Mouse (Mus musculus): ENCODE results near the gene Ska2. TPM values are rescaled to one million over a fixed set of nuclear protein-coding genes. Genes with fewer than 3 reads are reported as not detected.
A peak's percentile ranks its signal among the peaks of the same experiment; 100 is the strongest.

Gene Ska2
- polyA plus RNA-seq (2015; fragmentation: Nextera tagmentation; extraction: Ambion mirVana) = 76.8 and 85.1 TPM in 2 replicates

GRCm38 (mm10) chr11:87108755-87109518 is at the start of gene Ska2:
Gene Ska2, plus strand, starts transcription at chr11:87109234.
- Histone ChIP-seq H3K4me1 (peaks cover 24% of the 10 kb centered on the region), H3K27ac (peak within 1 kb of the TSS; percentile 97), H3K36me3 (peaks cover 31% of the 10 kb centered on the region), H3K27me3 (no peaks in the 10 kb centered on the region), H3K4me2 (peak within 1 kb of the TSS; percentile 67), H3K4me3 (peak within 1 kb of the TSS; percentile 95), H3K9me3 (no peaks in the 10 kb centered on the region), H3K9ac (peak within 1 kb of the TSS; percentile 99)
- peak; percentile 99 for ATAC-seq (ENCODE audit: insufficient number of reproducible peaks, insufficient read depth, low FRiP score, low TSS enrichment, low read depth)
- WGBS = under 1% methylated on average over 40 of the region's 40 CpGs

- ATAC-seq (ENCODE audit: insufficient number of reproducible peaks, insufficient read depth, low FRiP score, low TSS enrichment, low read depth) = no peak
- H3K9me3 ChIP-seq = no peaks in the 10 kb centered on the region
Measured at GRCm38 (mm10) chr11:87060410-87060809, 48.6 kb upstream of the Ska2 start.

GRCm38 (mm10) chr11:87062087-87062486 is 46.9 kb upstream of the Ska2 start:
- H3K4me1 ChIP-seq = no peaks in the 10 kb centered on the region; the same call in 1 of the 2 replicates
- no peak overlapping the region for H3K4me2 ChIP-seq
- no peaks in the 10 kb centered on the region for H3K27me3 ChIP-seq
- H3K36me3 ChIP-seq = peaks cover 21% of the 10 kb centered on the region
- H3K9me3 ChIP-seq = no peaks in the 10 kb centered on the region
- 73% methylated on average over 3 of the region's 3 CpGs for WGBS
- H3K9ac ChIP-seq = no peak overlapping the region
- no peak overlapping the region for H3K4me3 ChIP-seq
- H3K27ac ChIP-seq = no peak overlapping the region
- no peak for ATAC-seq (ENCODE audit: insufficient number of reproducible peaks, insufficient read depth, low FRiP score, low TSS enrichment, low read depth)

More at GRCm38 (mm10) chr11:87060410-87060809, 48.6 kb upstream of the Ska2 start:
- no peak overlapping the region for H3K4me3 ChIP-seq
- H3K27ac ChIP-seq = no peak overlapping the region
- no peak overlapping the region for H3K4me2 ChIP-seq
- WGBS = 92% methylated on average over 2 of the region's 2 CpGs
- no peaks in the 10 kb centered on the region; the same call in 1 of the 2 replicates for H3K4me1 ChIP-seq
- no peaks in the 10 kb centered on the region for H3K27me3 ChIP-seq
- H3K36me3 ChIP-seq = peaks cover 21% of the 10 kb centered on the region
- no peak overlapping the region for H3K9ac ChIP-seq

- H3K4me2 ChIP-seq = peak overlapping the region; percentile 94
- H3K36me3 ChIP-seq = peaks cover 21% of the 10 kb centered on the region
- WGBS = under 1% methylated on average over 24 of the region's 24 CpGs
- peaks cover 4% of the 10 kb centered on the region for H3K4me1 ChIP-seq
- peak overlapping the region; percentile 60 for H3K4me3 ChIP-seq
- H3K9me3 ChIP-seq = no peaks in the 10 kb centered on the region
- H3K27me3 ChIP-seq = no peaks in the 10 kb centered on the region
- H3K9ac ChIP-seq = peak overlapping the region; percentile 82
- peak overlapping the region; percentile 60 for H3K27ac ChIP-seq
- peak; percentile 74 for ATAC-seq (ENCODE audit: insufficient number of reproducible peaks, insufficient read depth, low FRiP score, low TSS enrichment, low read depth)
Measured at GRCm38 (mm10) chr11:87073343-87073865, 35.6 kb upstream of the Ska2 start.

- Histone ChIP-seq H3K36me3 (peaks cover 27% of the 10 kb centered on the region), H3K9ac (peak within 1 kb of the TSS; percentile 82), H3K4me3 (peak within 1 kb of the TSS; percentile 60), H3K9me3 (no peaks in the 10 kb centered on the region), H3K27ac (peak within 1 kb of the TSS; percentile 60), H3K4me2 (peak within 1 kb of the TSS; percentile 94), H3K4me1 (peaks cover 4% of the 10 kb centered on the region), H3K27me3 (no peaks in the 10 kb centered on the region)
- under 1% methylated on average over 43 of the region's 43 CpGs for WGBS
- peak; percentile 87 for ATAC-seq (ENCODE audit: insufficient number of reproducible peaks, insufficient read depth, low FRiP score, low TSS enrichment, low read depth)
Measured at GRCm38 (mm10) chr11:87073866-87074440, 35.1 kb upstream of the Ska2 start, which contains the start of gene Gdpd1. Gene Gdpd1, minus strand, starts transcription at chr11:87074062.

- Histone ChIP-seq H3K27me3 (no peaks in the 10 kb centered on the region), H3K9ac (no peak overlapping the region), H3K4me2 (no peak overlapping the region), H3K4me3 (no peak overlapping the region), H3K4me1 (peaks cover 23% of the 10 kb centered on the region), H3K9me3 (no peaks in the 10 kb centered on the region), H3K27ac (no peak overlapping the region), H3K36me3 (peaks cover 59% of the 10 kb centered on the region)
- WGBS = 88% methylated on average over 1 of the region's 1 CpGs
- ATAC-seq (ENCODE audit: insufficient number of reproducible peaks, insufficient read depth, low FRiP score, low TSS enrichment, low read depth) = no peak
Measured at GRCm38 (mm10) chr11:87083712-87084111, 25.3 kb upstream of the Ska2 start.

GRCm38 (mm10) chr11:87085461-87085860 is 23.6 kb upstream of the Ska2 start:
- H3K4me1 ChIP-seq = peaks cover 23% of the 10 kb centered on the region
- H3K4me3 ChIP-seq = peak overlapping the region; percentile 97
- WGBS = 89% methylated on average over 13 of the region's 13 CpGs
- peak overlapping the region; percentile 95 for H3K4me2 ChIP-seq
- H3K36me3 ChIP-seq = peaks cover 50% of the 10 kb centered on the region
- H3K27ac ChIP-seq = no peak overlapping the region
- peak overlapping the region; percentile 92 for H3K9ac ChIP-seq
- no peaks in the 10 kb centered on the region for H3K27me3 ChIP-seq
- ATAC-seq (ENCODE audit: insufficient number of reproducible peaks, insufficient read depth, low FRiP score, low TSS enrichment, low read depth) = no peak
- H3K9me3 ChIP-seq = no peaks in the 10 kb centered on the region

- peak within 1 kb of the TSS; percentile 97 for H3K4me3 ChIP-seq
- peak within 1 kb of the TSS; percentile 95 for H3K4me2 ChIP-seq
- 1% methylated on average over 42 of the region's 43 CpGs for WGBS
- H3K9me3 ChIP-seq = no peaks in the 10 kb centered on the region
- H3K27ac ChIP-seq = peak within 1 kb of the TSS; percentile 81
- no peaks in the 10 kb centered on the region for H3K27me3 ChIP-seq
- peak; percentile 76 for ATAC-seq (ENCODE audit: insufficient number of reproducible peaks, insufficient read depth, low FRiP score, low TSS enrichment, low read depth)
- peaks cover 23% of the 10 kb centered on the region for H3K4me1 ChIP-seq
- H3K36me3 ChIP-seq = peaks cover 49% of the 10 kb centered on the region
- H3K9ac ChIP-seq = peak within 1 kb of the TSS; percentile 92
Measured at GRCm38 (mm10) chr11:87086290-87086984, 22.6 kb upstream of the Ska2 start, which contains the start of gene Smg8. Gene Smg8, minus strand, starts transcription at chr11:87086774.

- WGBS = 68% methylated on average over 2 of the region's 2 CpGs
- H3K36me3 ChIP-seq = peaks cover 50% of the 10 kb centered on the region
- ATAC-seq (ENCODE audit: insufficient number of reproducible peaks, insufficient read depth, low FRiP score, low TSS enrichment, low read depth) = no peak
- H3K4me2 ChIP-seq = peak overlapping the region; percentile 95
- no peaks in the 10 kb centered on the region for H3K9me3 ChIP-seq
- H3K4me1 ChIP-seq = peaks cover 23% of the 10 kb centered on the region
- H3K27ac ChIP-seq = 0 out of 2 replicates have a peak overlapping the region, but pooled peaks have one; percentile 81
- H3K4me3 ChIP-seq = peak overlapping the region; percentile 97
- H3K9ac ChIP-seq = peak overlapping the region; percentile 92; the same call in 1 of the 2 replicates
- no peaks in the 10 kb centered on the region for H3K27me3 ChIP-seq
Measured at GRCm38 (mm10) chr11:87087142-87087541, 21.9 kb upstream of the Ska2 start.

GRCm38 (mm10) chr11:87108409-87108754 is 652 bp upstream of the Ska2 start, which contains the start of gene Prr11:
Gene Prr11, minus strand, starts transcription at chr11:87108708.
- H3K9me3 ChIP-seq = no peaks in the 10 kb centered on the region
- peaks cover 34% of the 10 kb centered on the region for H3K36me3 ChIP-seq
- no peak for ATAC-seq (ENCODE audit: insufficient number of reproducible peaks, insufficient read depth, low FRiP score, low TSS enrichment, low read depth)
- no peaks in the 10 kb centered on the region for H3K27me3 ChIP-seq
- H3K4me3 ChIP-seq = peak within 1 kb of the TSS; percentile 95
- H3K4me2 ChIP-seq = peak within 1 kb of the TSS; percentile 67
- H3K4me1 ChIP-seq = peaks cover 24% of the 10 kb centered on the region
- 0% methylated on average over 14 of the region's 14 CpGs for WGBS
- H3K9ac ChIP-seq = peak within 1 kb of the TSS; percentile 99
- H3K27ac ChIP-seq = peak within 1 kb of the TSS; percentile 97

- H3K27me3 ChIP-seq = no peaks in the 10 kb centered on the region
- H3K4me1 ChIP-seq = peaks cover 24% of the 10 kb centered on the region
- peaks cover 31% of the 10 kb centered on the region for H3K36me3 ChIP-seq
- peak overlapping the region; percentile 67 for H3K4me2 ChIP-seq
- H3K9ac ChIP-seq = peak overlapping the region; percentile 99
- no peak for ATAC-seq (ENCODE audit: insufficient number of reproducible peaks, insufficient read depth, low FRiP score, low TSS enrichment, low read depth)
- H3K4me3 ChIP-seq = peak overlapping the region; percentile 95
- under 1% methylated on average over 42 of the region's 42 CpGs for WGBS
- peak overlapping the region; percentile 97 for H3K27ac ChIP-seq
- H3K9me3 ChIP-seq = no peaks in the 10 kb centered on the region
Measured at GRCm38 (mm10) chr11:87109519-87110171, 611 bp downstream of the Ska2 start.

Measured in embryonic facial prominence, embryonic 13.5 days (tissue).